Mouse (Mus musculus) kidney, adult 2 months (tissue): ENCODE measurements at regions not wholly inside any gene's neighbourhood (a gene's known extent, or its start where the extent isn't known, plus 50 kb on each side); places are given as distances from the start of the nearest gene placed in this dataset.
"Not testable (repeated sequence)": the region's sequence is repeated elsewhere in the genome, so short reads cannot be mapped to it uniquely, and the experiment has no call there.

Source experiments
- CTCF ChIP-seq: fragments of 200-500 bp; conservative IDR thresholded peaks from 2 replicates; pipeline ENCODE4 v1.5.1; 2011; ENCODE audit warnings: low read depth, mild to moderate bottlenecking, control low read depth, low read length, moderate library complexity, mixed read lengths; ENCODE audit not compliant: insufficient read depth, insufficient read length
- POLR2A ChIP-seq: fragments of 200-500 bp; IDR thresholded peaks from one replicate; pipeline ENCODE4 v1.6.1; 2011; ENCODE audit warnings: low read depth, low read length, control low read depth

GRCm38 (mm10) chrY:43923126-43923525 lies 341.1 kb downstream of the Gm21739 start:
- TF ChIP-seq CTCF, POLR2A: not testable (repeated sequence)
